Mouse (Mus musculus): ENCODE results near the gene Gng4.

DNA sequence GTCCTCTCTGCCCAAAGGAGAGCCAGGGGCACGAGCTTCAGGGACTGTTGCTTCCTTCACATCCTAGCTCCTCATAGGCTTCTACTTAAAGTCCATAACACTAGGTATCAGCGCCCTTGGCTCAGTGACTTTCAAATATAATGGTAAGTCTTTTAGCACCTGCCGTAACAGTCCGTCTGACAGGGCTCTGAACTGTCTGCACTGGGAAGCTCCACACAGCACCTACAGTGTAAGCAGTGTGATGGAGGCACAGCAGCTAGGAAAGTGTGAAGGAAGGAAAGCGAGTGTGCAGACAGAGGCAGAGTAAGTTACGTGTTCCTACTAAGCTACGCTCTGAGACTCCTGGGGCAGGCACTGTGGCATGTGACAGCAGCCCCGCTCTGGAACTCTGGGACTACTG is 6.2 kb upstream of the Gng4 start:
- TF ChIP-seq EP300 (optimal IDR thresholded peaks at IDR 0.05) (no peak), CTCF (IDR thresholded peaks at IDR 0.05; ENCODE audit: low read depth) (no peak)

All from stomach, postnatal 0 days (tissue).